Mouse (Mus musculus) forebrain, embryonic 11.5 days (tissue): ENCODE data around the gene Evx2. TPM values are rescaled to one million over a fixed set of nuclear protein-coding genes. Genes with fewer than 3 reads are reported as not detected.

ENCODE experiments used
- ATAC-seq: fragments of 200-750 bp; cut with Nextera tagmentation; replicated peaks from 2 replicates; pipeline ENCODE4 v1.8.0; 2017; ENCODE audit warnings: moderate TSS enrichment; ENCODE audit not compliant: low FRiP score
- DNase-seq: peaks from one replicate; pipeline ENCODE4 v3.0.0-alpha.2; 2017; ENCODE audit warnings: low spot score
- H3K27ac ChIP-seq: fragments of 300-500 bp; sonication (generic); 2 replicates; pipeline ENCODE4 v1.5.1; 2014; ENCODE audit warnings: low read depth, low read length
- H3K27me3 ChIP-seq: fragments of 300-500 bp; sonication (generic); 2 replicates; pipeline ENCODE4 v1.6.1; 2014; ENCODE audit warnings: mild to moderate bottlenecking, low read length, mixed read lengths; ENCODE audit not compliant: control insufficient read depth, insufficient read depth
- H3K36me3 ChIP-seq: fragments of 300-500 bp; sonication (generic); 2 replicates; pipeline ENCODE4 v1.6.1; 2014; ENCODE audit warnings: mild to moderate bottlenecking, low read length, moderate library complexity, mixed read lengths; ENCODE audit not compliant: control insufficient read depth, insufficient read depth
- H3K4me1 ChIP-seq: fragments of 300-500 bp; sonication (generic); replicated peaks from 2 replicates; pipeline ENCODE4 v1.6.1; 2014; ENCODE audit warnings: low read length, mixed read lengths; ENCODE audit not compliant: control insufficient read depth, insufficient read depth
- H3K4me2 ChIP-seq: fragments of 300-500 bp; sonication (generic); 2 replicates; pipeline ENCODE4 v1.6.1; 2014; ENCODE audit warnings: low read depth, mild to moderate bottlenecking, low read length, moderate library complexity, mixed read lengths; ENCODE audit not compliant: severe bottlenecking
- H3K4me3 ChIP-seq: fragments of 300-500 bp; sonication (generic); 2 replicates; pipeline ENCODE4 v1.5.1; 2014; ENCODE audit warnings: low read depth, low read length
- H3K9ac ChIP-seq: fragments of 300-500 bp; sonication (generic); 2 replicates; pipeline ENCODE4 v1.6.1; 2014; ENCODE audit warnings: low read length
- H3K9me3 ChIP-seq: fragments of 300-500 bp; sonication (generic); 2 replicates; pipeline ENCODE4 v1.6.1; 2016; ENCODE audit warnings: low read length, mixed read lengths; ENCODE audit not compliant: control insufficient read depth
- WGBS: fragments of 180-500 bp; shearing (Covaris S2); extraction: QIAGEN DNeasy Blood & Tissue Kit; methylation state at CpG from one replicate; pipeline ENCODE4 v1.1.7; 2014; 5-methylcytosine and 5-hydroxymethylcytosine counted together
- polyA plus RNA-seq: library from polyadenylated mRNA; unstranded; fragments of >200 nt; fragmentation: Nextera tagmentation; extraction: Ambion mirVana; gene quantifications from 2 replicates; pipeline ENCODE4 v1.2.1, GENCODE M21; 2014

The Evx2 gene
- polyA plus RNA-seq, 1 experiment from 2014 or later: not detected

DNA sequence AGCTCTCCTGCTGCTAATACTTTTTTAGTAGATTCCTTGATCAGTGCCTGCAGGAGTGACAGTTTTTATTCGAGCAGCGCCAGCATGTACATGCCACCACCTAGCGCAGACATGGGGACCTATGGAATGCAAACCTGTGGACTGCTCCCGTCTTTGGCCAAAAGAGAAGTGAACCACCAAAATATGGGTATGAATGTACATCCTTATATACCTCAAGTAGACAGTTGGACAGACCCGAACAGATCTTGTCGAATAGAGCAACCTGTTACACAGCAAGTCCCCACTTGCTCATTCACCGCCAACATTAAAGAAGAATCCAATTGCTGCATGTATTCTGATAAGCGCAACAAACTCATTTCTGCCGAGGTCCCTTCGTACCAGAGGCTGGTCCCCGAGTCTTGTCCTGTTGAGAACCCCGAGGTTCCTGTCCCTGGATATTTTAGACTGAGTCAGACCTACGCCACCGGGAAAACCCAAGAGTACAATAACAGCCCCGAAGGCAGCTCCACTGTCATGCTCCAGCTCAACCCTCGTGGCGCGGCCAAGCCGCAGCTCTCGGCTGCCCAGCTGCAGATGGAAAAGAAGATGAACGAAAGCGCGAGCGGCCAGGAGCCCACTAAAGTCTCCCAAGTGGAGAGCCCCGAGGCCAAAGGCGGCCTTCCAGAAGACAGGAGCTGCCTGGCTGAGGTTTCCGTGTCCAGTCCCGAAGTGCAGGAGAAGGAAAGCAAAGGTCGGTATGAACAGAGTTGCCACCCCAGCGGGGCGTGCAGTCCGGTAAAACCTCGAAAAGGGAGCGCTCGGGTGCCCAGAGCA is 32.8 kb upstream of the Evx2 start:
- Histone ChIP-seq H3K9me3 (no peaks in the 10 kb centered on the region), H3K27me3 (peaks cover 96% of the 10 kb centered on the region), H3K9ac (no peak overlapping the region), H3K4me1 (no peaks in the 10 kb centered on the region), H3K4me3 (no peak overlapping the region), H3K27ac (no peak overlapping the region), H3K4me2 (no peak overlapping the region), H3K36me3 (no peaks in the 10 kb centered on the region)
- ATAC-seq: no peak
- 4% methylated on average over 35 of the region's 35 CpGs for WGBS
- no peak for DNase-seq

- peaks cover 96% of the 10 kb centered on the region for H3K27me3 ChIP-seq
- H3K4me3 ChIP-seq: no peak within 1 kb of the TSS
- no peaks in the 10 kb centered on the region for H3K4me1 ChIP-seq
- WGBS: under 1% methylated on average over 55 of the region's 56 CpGs
- H3K4me2 ChIP-seq: no peak within 1 kb of the TSS
- DNase-seq: peak; percentile 88
- H3K9me3 ChIP-seq: no peaks in the 10 kb centered on the region
- peak; percentile 81 for ATAC-seq
- no peaks in the 10 kb centered on the region for H3K36me3 ChIP-seq
- no peak within 1 kb of the TSS for H3K27ac ChIP-seq
- no peak within 1 kb of the TSS for H3K9ac ChIP-seq
Observed at GRCm38 (mm10) chr2:74691022-74691951, 31.9 kb upstream of the Evx2 start, which contains the start of gene Hoxd10. Gene Hoxd10 (plus strand): TSS chr2:74691924.

GRCm38 (mm10) chr2:74690338-74690716 is 31.0 kb upstream of the Evx2 start:
- Histone ChIP-seq H3K9ac (no peak overlapping the region), H3K4me2 (no peak overlapping the region)
- ATAC-seq: no peak

DNA sequence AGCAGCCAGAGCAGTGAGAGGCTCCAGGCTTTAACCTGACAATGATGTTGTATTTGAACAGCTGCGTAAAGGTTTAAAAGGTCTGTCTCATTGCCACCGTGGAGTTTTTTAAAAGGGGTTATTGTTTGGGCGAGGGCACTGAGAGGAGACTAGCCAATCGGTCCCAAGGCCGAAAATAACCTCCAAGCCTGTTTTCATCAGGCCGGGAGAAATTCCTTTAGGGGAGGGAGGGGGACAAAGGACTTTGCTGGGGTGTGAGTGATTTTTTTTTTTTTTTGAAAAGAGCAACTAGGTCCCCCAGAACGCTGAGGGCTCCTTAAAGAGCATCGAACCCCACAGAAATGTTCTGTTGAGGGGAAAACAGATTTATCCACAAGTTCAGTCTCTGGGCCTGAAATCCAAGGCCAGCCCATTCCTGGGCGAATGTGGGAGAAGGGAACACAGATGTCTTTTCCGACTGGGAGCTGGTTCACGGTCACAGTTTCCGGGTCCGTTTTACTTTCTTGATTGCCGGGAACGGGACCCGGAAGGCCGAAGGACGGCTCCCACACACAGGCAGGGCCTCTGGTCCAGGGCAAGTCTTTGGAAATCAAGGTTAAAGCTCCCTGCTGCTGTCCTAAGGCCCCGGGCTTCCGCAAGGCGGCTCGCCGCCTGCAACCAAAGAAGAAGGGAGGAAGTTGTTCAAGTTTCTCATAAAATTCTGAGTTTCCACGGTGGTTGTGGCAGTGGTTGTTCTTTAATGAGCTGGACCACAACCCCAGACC is 30.4 kb upstream of the Evx2 start:
- ATAC-seq (no peak), DNase-seq (peak; percentile 59)
- WGBS: under 1% methylated on average over 24 of the region's 24 CpGs
- H3K4me3 ChIP-seq: no peak overlapping the region
- H3K9ac ChIP-seq: no peak overlapping the region
- H3K36me3 ChIP-seq: no peaks in the 10 kb centered on the region
- peaks cover 93% of the 10 kb centered on the region for H3K27me3 ChIP-seq
- no peaks in the 10 kb centered on the region for H3K4me1 ChIP-seq
- H3K4me2 ChIP-seq: no peak overlapping the region
- no peak overlapping the region for H3K27ac ChIP-seq
- no peaks in the 10 kb centered on the region for H3K9me3 ChIP-seq

More at GRCm38 (mm10) chr2:74690338-74690716, 31.0 kb upstream of the Evx2 start:
- DNase-seq: no peak
- Histone ChIP-seq H3K36me3 (no peaks in the 10 kb centered on the region), H3K4me1 (no peaks in the 10 kb centered on the region), H3K9me3 (no peaks in the 10 kb centered on the region), H3K27ac (no peak overlapping the region), H3K27me3 (peaks cover 93% of the 10 kb centered on the region), H3K4me3 (no peak overlapping the region)
- WGBS: 9% methylated on average over 8 of the region's 8 CpGs

DNA sequence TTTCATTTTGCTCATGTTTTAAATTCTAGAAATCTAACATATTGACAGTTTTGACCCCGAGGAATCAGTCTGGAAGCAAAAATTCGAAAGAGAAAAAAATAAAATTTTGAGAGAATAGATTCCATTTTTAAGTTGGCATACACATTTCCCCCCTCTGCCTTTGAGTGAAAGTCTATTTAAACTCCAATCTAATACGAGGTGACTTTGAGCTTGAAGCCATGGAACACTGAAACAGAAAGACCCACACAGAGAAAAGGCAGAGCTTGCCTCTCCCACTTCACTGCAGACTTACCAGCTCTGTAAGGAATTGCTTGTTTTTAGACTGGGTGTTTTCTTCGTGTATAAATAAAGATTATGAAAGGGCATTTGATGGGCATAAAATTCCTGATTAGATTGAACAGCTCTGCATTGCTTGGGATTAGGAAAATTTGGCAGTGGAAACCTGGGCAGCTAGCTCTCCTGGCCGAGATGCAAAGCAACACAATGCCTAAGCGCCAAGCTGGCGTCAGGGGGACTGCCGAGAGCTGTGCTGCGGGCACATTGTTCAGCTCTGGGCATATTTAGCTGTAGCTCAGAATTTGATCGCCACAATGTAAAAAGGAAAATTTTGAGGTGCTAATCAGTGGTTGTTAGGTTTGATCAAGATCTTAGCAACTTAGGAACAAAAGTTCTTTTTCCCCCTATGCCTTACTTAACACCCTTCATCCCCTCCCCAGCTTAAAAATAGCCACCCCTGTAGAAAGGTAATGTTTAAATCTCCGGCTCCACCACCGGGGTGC is 29.6 kb upstream of the Evx2 start:
- Histone ChIP-seq H3K36me3 (no peaks in the 10 kb centered on the region), H3K27me3 (peaks cover 93% of the 10 kb centered on the region), H3K4me1 (no peaks in the 10 kb centered on the region), H3K27ac (no peak overlapping the region), H3K4me3 (no peak overlapping the region), H3K4me2 (no peak overlapping the region), H3K9ac (no peak overlapping the region), H3K9me3 (no peaks in the 10 kb centered on the region)
- WGBS: 4% methylated on average over 12 of the region's 12 CpGs
- ATAC-seq (no peak), DNase-seq (peak; percentile 59)

DNA sequence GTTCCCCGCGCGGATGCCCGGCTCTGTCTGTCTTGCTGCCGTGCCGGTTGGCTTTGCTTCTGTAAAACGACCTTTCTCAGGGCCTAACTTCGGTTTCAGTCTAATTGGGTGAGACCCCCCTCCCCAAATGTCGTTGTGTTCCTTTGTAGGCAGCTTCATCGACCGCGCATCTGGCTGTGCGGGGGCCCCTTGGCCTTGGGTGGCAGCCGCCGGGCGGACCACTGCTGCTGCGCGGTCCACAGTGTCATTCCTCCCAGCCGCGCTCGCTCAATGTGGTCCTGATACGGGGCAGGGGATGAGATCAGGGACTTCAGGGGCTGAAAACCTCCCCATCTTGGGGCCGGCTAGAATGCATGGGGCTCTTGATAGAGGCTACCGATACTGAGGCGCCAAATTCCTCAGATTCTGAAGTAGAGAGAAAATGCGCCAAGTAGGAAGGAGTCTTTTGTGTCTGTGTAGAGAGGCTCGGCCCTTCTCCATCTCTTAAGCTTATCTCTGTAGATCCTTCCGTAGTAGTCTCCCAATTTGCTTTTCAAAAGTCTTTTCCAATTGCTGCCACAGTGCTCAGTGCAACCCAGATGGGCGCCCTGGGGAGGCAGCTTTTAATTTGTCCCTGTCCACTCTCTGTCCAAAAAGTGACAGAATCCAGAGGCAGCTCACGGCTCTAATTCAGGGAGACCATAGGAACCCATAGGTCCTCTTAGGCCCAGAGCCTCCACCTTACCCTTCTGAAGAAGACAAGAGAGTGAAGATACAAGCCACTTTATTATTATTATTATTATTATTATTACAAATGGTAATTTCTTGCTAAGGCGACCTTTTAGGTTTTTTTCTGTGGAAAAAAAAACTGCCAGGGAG is 28.6 kb upstream of the Evx2 start:
- Histone ChIP-seq H3K4me2 (no peak overlapping the region), H3K4me1 (peaks cover 1% of the 10 kb centered on the region; the same call in 1 of the 2 replicates), H3K27ac (no peak overlapping the region), H3K27me3 (peaks cover 93% of the 10 kb centered on the region), H3K9ac (no peak overlapping the region), H3K36me3 (no peaks in the 10 kb centered on the region), H3K4me3 (no peak overlapping the region), H3K9me3 (no peaks in the 10 kb centered on the region)
- peak; percentile 63 for DNase-seq
- WGBS: under 1% methylated on average over 31 of the region's 31 CpGs
- no peak for ATAC-seq

DNA sequence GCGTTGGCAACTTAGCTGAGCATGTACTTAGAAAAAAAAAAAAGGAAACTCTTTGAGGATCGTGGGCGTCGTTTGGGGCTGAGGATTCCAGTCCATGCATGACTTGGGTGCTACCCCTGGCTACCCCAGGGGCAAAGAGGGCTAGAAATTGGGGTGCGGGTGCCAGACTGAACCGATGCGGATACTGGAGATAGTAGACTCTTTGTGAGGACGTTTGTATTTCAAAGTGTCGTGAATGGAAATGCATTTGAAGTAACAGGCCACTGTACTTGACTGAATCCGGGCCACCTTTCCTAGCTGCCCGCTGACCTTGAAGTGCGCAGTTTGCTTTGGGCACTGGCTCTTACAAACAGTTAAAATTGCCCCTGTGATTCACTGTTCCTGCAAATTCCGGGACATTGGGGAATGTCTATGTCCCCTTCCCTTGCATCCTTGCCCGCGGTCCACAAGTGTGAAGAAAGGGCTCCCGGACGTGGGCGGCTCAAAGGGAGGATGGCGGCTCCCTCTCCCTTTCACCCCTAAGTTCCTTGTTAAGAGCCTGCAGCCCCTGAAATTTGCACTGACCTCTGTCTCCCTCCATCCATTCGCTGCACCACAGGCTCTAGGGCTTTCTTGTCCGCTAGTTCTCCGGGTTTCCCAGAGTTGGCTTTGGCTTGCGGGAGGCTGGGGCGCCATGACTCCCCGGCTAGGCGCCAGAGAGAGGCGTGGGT is 27.8 kb upstream of the Evx2 start:
- ATAC-seq: no peak
- 2% methylated on average over 27 of the region's 27 CpGs for WGBS
- H3K4me3 ChIP-seq: no peak overlapping the region
- H3K9me3 ChIP-seq: no peaks in the 10 kb centered on the region
- peak; percentile 53 for DNase-seq
- no peak overlapping the region for H3K4me2 ChIP-seq
- no peak overlapping the region for H3K9ac ChIP-seq
- H3K27ac ChIP-seq: no peak overlapping the region
- peaks cover 93% of the 10 kb centered on the region for H3K27me3 ChIP-seq
- H3K36me3 ChIP-seq: no peaks in the 10 kb centered on the region
- H3K4me1 ChIP-seq: peaks cover 3% of the 10 kb centered on the region; the same call in 1 of the 2 replicates
